Mouse (Mus musculus) central nervous system, embryonic 11.5 days (tissue): ENCODE measurements around the gene Htr3a. TPM values are rescaled to one million over a fixed set of nuclear protein-coding genes. Genes with fewer than 3 reads are reported as not detected.

Experiments used
- polyA plus RNA-seq: library from polyadenylated mRNA; depleted of rRNA; stranded (reverse); fragments of >200 nt; gene quantifications from 2 replicates; pipeline ENCODE4 v1.2.3, GENCODE M21; 2012; rRNA removed

Gene Htr3a
- polyA plus RNA-seq = 0.12 and 0.70 TPM in 2 replicates

DNA sequence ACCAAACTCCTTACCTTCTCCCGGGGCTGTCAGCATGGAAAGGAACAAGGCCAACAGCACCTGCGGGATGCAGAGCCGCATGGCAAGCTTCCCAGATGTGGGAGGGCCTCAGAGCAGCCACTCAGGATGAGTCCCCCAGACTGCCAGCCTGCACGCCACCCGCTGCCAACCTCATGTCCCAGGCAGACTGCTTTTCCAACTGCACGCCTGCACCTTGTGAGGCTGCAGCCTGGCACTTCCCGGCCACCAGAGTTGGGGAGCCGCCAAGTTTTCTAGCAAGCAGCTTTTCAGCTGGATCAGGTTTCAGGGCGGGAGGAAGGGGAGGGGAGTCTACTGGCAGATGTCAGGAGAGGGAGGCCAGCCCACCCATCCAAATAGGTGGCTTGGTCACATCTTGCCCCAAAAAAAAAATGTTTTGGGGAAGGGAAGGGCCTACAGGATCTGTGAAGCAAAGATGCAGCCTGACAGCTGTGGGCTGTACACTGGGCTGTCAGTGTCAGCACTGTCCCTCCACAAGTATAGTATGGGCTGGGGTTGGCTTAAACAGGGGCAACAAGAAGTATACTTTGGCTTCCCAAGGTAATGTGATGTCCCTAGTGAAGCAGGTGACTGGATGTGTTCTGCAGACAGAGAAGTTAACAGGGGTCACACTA lies at the start of gene Htr3a:
TSS of gene Htr3a (minus strand) at position 215 of the 653 bp plus-strand sequence.

Other genes with a start within 250 kb of the Htr3a start
- gene Zbtb16, start 74.9 kb downstream of the Htr3a start, polyA plus RNA-seq = 5.6 and 11.0 TPM in 2 replicates
- gene Htr3b, start 53.9 kb upstream of the Htr3a start, polyA plus RNA-seq = 0.01 and 0.19 TPM in 2 replicates
- gene Usp28, start 74.3 kb upstream of the Htr3a start, polyA plus RNA-seq = 56.2 and 64.7 TPM in 2 replicates
- 45.1 and 48.6 TPM in 2 replicates for gene Zw10, start 144.5 kb upstream of the Htr3a start, polyA plus RNA-seq
- gene Tmprss5, start 170.2 kb upstream of the Htr3a start, polyA plus RNA-seq = 1.6 TPM in 2 replicates